Comparison of ENCODE assay signal across 8 mouse cellular contexts in genomic region chr19:29803946-29804345, GRCm38 (mm10). TPM values are rescaled to one million over a fixed set of nuclear protein-coding genes. Genes with fewer than 3 reads are reported as not detected.
DNase-seq lines count a peak whose midpoint lies in the region; ATAC-seq and TF ChIP-seq lines count a peak whose summit lies in the region.
"Had no signal": no experiment of that assay in that cellular context is flagged by ENCODE, and none has a peak within 500 bp of the region (broad histone marks: within the 10 kb centered on the region; RNA-seq: fewer than 3 reads in every experiment).

No protein-coding gene starts in this region.

- H3K9me3 ChIP-seq in lung, embryonic 14.5 days (ENCODE audit: low read depth, low read length): no peaks in the 10 kb centered on the region
- H3K9me3 ChIP-seq in forebrain, embryonic 11.5 days (ENCODE audit: control insufficient read depth, low read length): no peaks in the 10 kb centered on the region
- no peaks in the 10 kb centered on the region for H3K9me3 ChIP-seq in limb, embryonic 11.5 days (ENCODE audit: control insufficient read depth, low read length)
- H3K9me3 ChIP-seq in neural tube, embryonic 15.5 days (replicated peaks): no peaks in the 10 kb centered on the region

- peaks cover 6% of the 10 kb centered on the region for H3K4me1 ChIP-seq in lung, embryonic 14.5 days (ENCODE audit: insufficient read depth)
- H3K4me1 ChIP-seq in forebrain, embryonic 11.5 days (replicated peaks; ENCODE audit: control insufficient read depth, insufficient read depth, low read length): peaks cover 5% of the 10 kb centered on the region; the same call in 1 of the 2 replicates
- peaks cover 4% of the 10 kb centered on the region; the same call in 1 of the 2 replicates for H3K4me1 ChIP-seq in limb, embryonic 11.5 days (ENCODE audit: control insufficient read depth, insufficient read depth, low read length)
- peaks cover 20% of the 10 kb centered on the region for H3K4me1 ChIP-seq in neural tube, embryonic 15.5 days

- 0 out of 2 replicates have a peak, but pooled peaks cover 3% of the 10 kb centered on the region for H3K36me3 ChIP-seq in lung, embryonic 14.5 days (ENCODE audit: insufficient read depth)
- no peaks in the 10 kb centered on the region for H3K36me3 ChIP-seq in forebrain, embryonic 11.5 days (ENCODE audit: control insufficient read depth, insufficient read depth, low read length)
- H3K36me3 ChIP-seq in limb, embryonic 11.5 days (ENCODE audit: control insufficient read depth, insufficient read depth, low read length): no peaks in the 10 kb centered on the region
- H3K36me3 ChIP-seq in neural tube, embryonic 15.5 days: peaks cover 3% of the 10 kb centered on the region; the same call in 1 of the 2 replicates

- no peak for DNase-seq in lung, embryonic 14.5 days
- no peak for DNase-seq in lung, postnatal 36 days
- DNase-seq in forebrain, embryonic 11.5 days (ENCODE audit: low spot score): no peak
- DNase-seq in limb, embryonic 11.5 days (ENCODE audit: low spot score): no peak
- DNase-seq in adrenal gland, adult 18-20 months (ENCODE audit: low spot score in 2 of 2): no peak
- no peak for DNase-seq in retina, postnatal 1 day
- DNase-seq: right cerebral cortex, postnatal 4 days had no signal

- no peak for ATAC-seq in lung, embryonic 14.5 days (ENCODE audit: insufficient read depth)
- ATAC-seq in forebrain, embryonic 11.5 days (replicated peaks; ENCODE audit: low FRiP score): no peak
- no peak for ATAC-seq in limb, embryonic 11.5 days (ENCODE audit: insufficient number of reproducible peaks, low FRiP score, low TSS enrichment, low read depth)
- ATAC-seq in neural tube, embryonic 15.5 days (ENCODE audit: low FRiP score): no peak

- no peak for TF ChIP-seq CTCF in lung, embryonic 14.5 days (IDR thresholded peaks at IDR 0.05; ENCODE audit: low read depth)

- peak overlapping the region; percentile 82 for H3K4me2 ChIP-seq in lung, embryonic 14.5 days
- H3K4me2 ChIP-seq in forebrain, embryonic 11.5 days (ENCODE audit: low read depth, low read length, severe bottlenecking): peak overlapping the region; percentile 44; the same call in 1 of the 2 replicates
- peak overlapping the region; percentile 29; the same call in 1 of the 2 replicates for H3K4me2 ChIP-seq in limb, embryonic 11.5 days (ENCODE audit: low read depth, severe bottlenecking)
- peak overlapping the region; percentile 91 for H3K4me2 ChIP-seq in neural tube, embryonic 15.5 days

- H3K4me3 ChIP-seq in lung, embryonic 14.5 days (ENCODE audit: low read depth, low read length): peak overlapping the region; percentile 87
- peak overlapping the region; percentile 17 for H3K4me3 ChIP-seq in forebrain, embryonic 11.5 days (ENCODE audit: low read depth, low read length)
- peak overlapping the region; percentile 10; the same call in 1 of the 2 replicates for H3K4me3 ChIP-seq in limb, embryonic 11.5 days (ENCODE audit: low read depth, low read length)
- peak overlapping the region; percentile 24 for H3K4me3 ChIP-seq in neural tube, embryonic 15.5 days (replicated peaks)

- H3K27ac ChIP-seq in lung, embryonic 14.5 days (ENCODE audit: low read depth): no peak overlapping the region
- H3K27ac ChIP-seq in forebrain, embryonic 11.5 days (ENCODE audit: low read depth, low read length): no peak overlapping the region
- no peak overlapping the region for H3K27ac ChIP-seq in limb, embryonic 11.5 days (replicated peaks; ENCODE audit: low read depth, low read length)
- H3K27ac ChIP-seq in neural tube, embryonic 15.5 days (replicated peaks): no peak overlapping the region

- H3K9ac ChIP-seq in lung, embryonic 14.5 days: no peak overlapping the region
- H3K9ac ChIP-seq in forebrain, embryonic 11.5 days (ENCODE audit: low read length): no peak overlapping the region
- H3K9ac ChIP-seq in limb, embryonic 11.5 days (ENCODE audit: low read length): no peak overlapping the region
- H3K9ac ChIP-seq in neural tube, embryonic 15.5 days (replicated peaks): 0 out of 2 replicates have a peak overlapping the region, but pooled peaks have one; percentile 21

- WGBS in lung, embryonic 14.5 days: 37% methylated on average over 3 of the region's 3 CpGs
- WGBS in forebrain, embryonic 11.5 days: 70% methylated on average over 3 of the region's 3 CpGs
- WGBS in limb, embryonic 11.5 days: 54% methylated on average over 3 of the region's 3 CpGs
- WGBS in neural tube, embryonic 15.5 days: 45% methylated on average over 3 of the region's 3 CpGs

- no peaks in the 10 kb centered on the region for H3K27me3 ChIP-seq in lung, embryonic 14.5 days (ENCODE audit: insufficient read depth, low read length)
- no peaks in the 10 kb centered on the region for H3K27me3 ChIP-seq in forebrain, embryonic 11.5 days (ENCODE audit: control insufficient read depth, insufficient read depth, low read length)
- no peaks in the 10 kb centered on the region for H3K27me3 ChIP-seq in limb, embryonic 11.5 days (ENCODE audit: control insufficient read depth, insufficient read depth, low read length)
- H3K27me3 ChIP-seq in neural tube, embryonic 15.5 days (replicated peaks): no peaks in the 10 kb centered on the region

RNA-seq across cellular contexts. Expression of gene 9930021J03Rik, which starts 1.8 kb away (rescaled TPM):
- polyA plus RNA-seq in lung, embryonic 14.5 days (2014; fragmentation: Nextera tagmentation; extraction: Ambion mirVana): 7.1 TPM in 2 replicates
- 7.3 and 8.1 TPM in 2 replicates for polyA plus RNA-seq in forebrain, embryonic 11.5 days (2014; fragmentation: Nextera tagmentation; extraction: Ambion mirVana)
- 7.9 and 8.2 TPM in 2 replicates for polyA plus RNA-seq in limb, embryonic 11.5 days (2014; fragmentation: Nextera tagmentation; extraction: Ambion mirVana)
- polyA plus RNA-seq in neural tube, embryonic 15.5 days (2015; fragmentation: Nextera tagmentation; extraction: Ambion mirVana): 5.5 and 5.6 TPM in 2 replicates
- total RNA-seq in adrenal gland, adult 18-20 months (2021): 10 to 100 TPM; 15.6 to 16.5 TPM

RNA-seq across cellular contexts. Expression of gene Ranbp6, which starts 8.8 kb away (rescaled TPM):
- polyA plus RNA-seq in lung, embryonic 14.5 days (2014; fragmentation: Nextera tagmentation; extraction: Ambion mirVana): 15.2 and 16.1 TPM in 2 replicates
- polyA plus RNA-seq in forebrain, embryonic 11.5 days (2014; fragmentation: Nextera tagmentation; extraction: Ambion mirVana): 29.0 and 32.9 TPM in 2 replicates
- polyA plus RNA-seq in limb, embryonic 11.5 days (2014; fragmentation: Nextera tagmentation; extraction: Ambion mirVana): 27.8 and 32.9 TPM in 2 replicates
- 41.9 and 46.5 TPM in 2 replicates for polyA plus RNA-seq in neural tube, embryonic 15.5 days (2015; fragmentation: Nextera tagmentation; extraction: Ambion mirVana)
- 10 to 100 TPM; 17.1 to 17.6 TPM for total RNA-seq in adrenal gland, adult 18-20 months (2021)

Comparison
In these comparisons a context has a peak if more than half of its experiments do, and no peak if none do; other contexts are left out.
1. H3K4me2 ChIP-seq: peak in every context shown above with its lines; median percentile 91 in neural tube, embryonic 15.5 days; 82 in lung, embryonic 14.5 days; 44 in forebrain, embryonic 11.5 days; 29 in limb, embryonic 11.5 days.
2. H3K4me3 ChIP-seq: peak in every context shown above with its lines; median percentile 87 in lung, embryonic 14.5 days; 24 in neural tube, embryonic 15.5 days; 17 in forebrain, embryonic 11.5 days; 10 in limb, embryonic 11.5 days.